Mouse (Mus musculus) NIH3T3 (cell line): ENCODE measurements at regions not wholly inside any gene's neighbourhood (a gene's known extent, or its start where the extent isn't known, plus 50 kb on each side); places are given as distances from the start of the nearest gene placed in this dataset.

Source experiments
- DNase-seq: peaks from one replicate; pipeline ENCODE4 v3.0.0-alpha.2; 2012; ENCODE audit warnings: low read depth

DNA sequence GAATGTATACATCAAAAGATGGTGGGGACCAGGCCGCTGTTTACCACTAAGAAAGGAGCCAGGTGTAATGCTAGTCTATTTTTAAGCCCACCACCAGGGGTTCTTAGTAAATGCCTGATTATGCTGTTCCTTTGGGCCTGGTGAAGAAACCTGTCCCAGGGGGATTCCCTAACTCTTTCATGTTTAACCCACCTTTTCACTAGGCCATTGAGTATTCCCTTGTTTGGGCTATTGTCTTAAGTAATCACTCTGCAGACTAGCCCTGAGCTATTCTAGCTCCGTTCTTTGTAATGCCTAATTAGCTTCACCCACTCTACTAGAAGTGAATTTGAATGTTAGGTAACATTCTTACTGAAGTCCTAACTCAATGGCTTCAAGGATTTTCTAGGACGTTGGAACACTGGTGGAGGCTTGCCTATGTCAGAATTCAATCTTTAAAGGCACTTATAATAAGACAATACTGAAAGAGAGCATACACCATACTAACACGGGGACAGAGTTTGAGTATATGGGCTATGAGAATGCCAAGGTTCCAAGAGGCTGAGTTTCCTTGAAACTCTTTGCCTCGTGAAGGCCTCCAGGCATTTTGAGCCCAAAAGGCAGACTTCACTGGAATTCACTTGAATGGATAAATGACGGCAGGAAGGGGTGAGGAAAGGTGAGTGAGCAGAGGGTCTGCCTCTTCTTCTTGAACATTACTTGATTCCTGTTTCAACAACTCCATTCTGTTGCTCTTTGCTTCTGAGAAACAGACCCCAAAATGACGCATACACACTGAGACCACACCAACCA lies 312.7 kb upstream of the Irx4 start:
- no peak for DNase-seq

DNA sequence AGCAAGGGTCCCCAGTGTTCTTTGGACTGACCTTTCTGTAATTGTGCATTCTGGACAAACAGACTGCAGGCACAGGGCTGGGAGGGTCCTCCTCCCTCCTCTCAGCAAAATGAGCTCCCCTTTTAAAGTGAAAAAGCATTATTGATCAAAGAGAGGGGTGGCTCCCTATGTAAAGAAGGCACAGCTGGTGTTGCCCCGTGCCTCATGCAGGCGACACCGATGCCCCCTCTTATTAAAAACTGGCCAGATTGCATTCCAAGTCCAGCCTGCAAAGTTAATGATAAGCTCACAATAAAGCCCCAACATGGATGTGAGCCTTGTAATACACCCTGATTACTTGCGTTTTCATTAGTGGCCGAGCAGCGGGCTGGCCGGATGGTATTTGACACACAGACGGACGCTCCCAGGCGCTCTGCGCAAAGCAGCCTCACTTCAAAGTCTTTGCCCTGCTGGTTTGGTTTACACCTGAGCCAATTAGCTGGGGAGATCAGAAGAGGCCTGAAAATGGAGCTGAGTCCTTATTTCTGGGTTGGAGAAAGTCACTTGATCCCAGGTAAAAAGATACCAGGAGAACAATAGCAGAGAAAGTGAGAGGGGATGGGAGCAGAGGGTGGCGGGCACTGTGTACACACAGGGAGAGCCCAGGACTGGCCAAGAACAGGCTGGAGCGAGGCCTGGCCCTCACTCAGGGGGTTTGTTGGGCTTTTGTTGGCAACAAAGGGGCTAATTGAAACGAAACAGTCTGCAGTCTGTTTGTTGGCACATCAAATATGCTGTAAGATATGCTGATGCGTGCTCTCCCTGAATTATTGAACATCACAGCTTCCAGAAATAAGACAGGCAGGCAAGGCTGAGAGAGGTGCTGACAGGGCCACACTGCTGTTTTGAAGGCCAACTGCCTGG lies 301.4 kb upstream of the Irx4 start:
- DNase-seq, result no peak

GRCm38 (mm10) chr13:72961291-72961690 lies 299.0 kb upstream of the Irx4 start:
- no peak for DNase-seq

- DNase-seq, result no peak
Observed at GRCm38 (mm10) chr13:72972165-72972564, 288.1 kb upstream of the Irx4 start.

DNA sequence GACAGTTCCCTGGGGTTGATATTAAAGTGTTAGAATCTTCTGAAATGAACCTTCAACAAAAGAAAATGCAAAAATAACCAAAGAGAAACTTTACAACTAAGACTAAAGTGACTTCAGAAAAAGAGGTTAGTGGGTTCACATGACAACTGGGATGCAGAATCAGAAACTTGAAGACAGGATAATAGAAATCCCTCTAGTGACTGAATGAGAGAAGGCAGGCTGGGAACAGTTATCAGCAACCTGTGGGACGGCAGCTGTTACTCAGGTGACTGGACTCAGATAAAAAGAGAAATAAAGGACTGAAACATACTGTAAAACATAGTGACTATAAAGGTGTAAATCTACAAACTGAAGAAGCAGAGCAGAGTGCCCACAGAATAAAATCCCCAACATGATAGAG lies 287.4 kb upstream of the Irx4 start:
- no peak for DNase-seq

GRCm38 (mm10) chr13:72977213-72977612 lies 283.1 kb upstream of the Irx4 start:
- no peak for DNase-seq

DNA sequence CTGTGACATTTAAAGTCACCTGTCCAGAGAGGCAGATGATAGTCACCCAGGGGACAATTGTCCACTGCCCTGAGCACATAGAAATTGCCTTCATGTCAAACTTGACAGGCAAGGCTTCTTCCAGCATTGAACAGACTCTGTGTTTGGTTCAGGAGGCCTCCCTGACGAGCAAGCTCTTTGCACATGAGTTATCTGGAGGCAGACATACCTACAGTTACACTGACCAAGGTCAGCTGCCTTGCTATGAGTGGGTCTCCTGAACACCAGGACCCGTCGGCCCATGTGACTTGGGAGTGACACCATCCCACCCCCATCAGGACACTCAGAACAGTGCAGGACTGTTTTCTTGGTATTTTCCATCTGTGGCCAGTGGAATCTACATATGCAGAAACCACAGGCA lies 282.3 kb upstream of the Irx4 start:
- no peak for DNase-seq

DNA sequence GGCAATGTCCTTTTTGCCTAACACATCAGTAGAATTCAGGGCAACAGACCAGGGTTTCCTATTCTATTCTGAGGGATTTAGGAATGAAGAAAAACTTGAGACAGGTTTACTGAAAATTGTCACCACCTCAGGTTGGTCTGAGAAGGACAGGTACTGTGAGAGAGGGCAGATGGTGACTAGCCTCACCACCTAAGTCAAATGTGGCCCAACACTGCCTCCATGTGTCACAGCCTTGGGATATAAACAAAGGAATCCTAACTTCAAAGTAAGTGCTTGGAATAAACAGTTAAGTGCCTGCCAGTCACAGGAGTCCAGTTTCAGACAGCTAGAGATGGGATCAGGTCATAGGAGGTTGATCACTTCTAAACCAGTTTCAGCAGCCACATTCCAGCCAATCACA lies 281.3 kb upstream of the Irx4 start:
- no peak for DNase-seq

DNA sequence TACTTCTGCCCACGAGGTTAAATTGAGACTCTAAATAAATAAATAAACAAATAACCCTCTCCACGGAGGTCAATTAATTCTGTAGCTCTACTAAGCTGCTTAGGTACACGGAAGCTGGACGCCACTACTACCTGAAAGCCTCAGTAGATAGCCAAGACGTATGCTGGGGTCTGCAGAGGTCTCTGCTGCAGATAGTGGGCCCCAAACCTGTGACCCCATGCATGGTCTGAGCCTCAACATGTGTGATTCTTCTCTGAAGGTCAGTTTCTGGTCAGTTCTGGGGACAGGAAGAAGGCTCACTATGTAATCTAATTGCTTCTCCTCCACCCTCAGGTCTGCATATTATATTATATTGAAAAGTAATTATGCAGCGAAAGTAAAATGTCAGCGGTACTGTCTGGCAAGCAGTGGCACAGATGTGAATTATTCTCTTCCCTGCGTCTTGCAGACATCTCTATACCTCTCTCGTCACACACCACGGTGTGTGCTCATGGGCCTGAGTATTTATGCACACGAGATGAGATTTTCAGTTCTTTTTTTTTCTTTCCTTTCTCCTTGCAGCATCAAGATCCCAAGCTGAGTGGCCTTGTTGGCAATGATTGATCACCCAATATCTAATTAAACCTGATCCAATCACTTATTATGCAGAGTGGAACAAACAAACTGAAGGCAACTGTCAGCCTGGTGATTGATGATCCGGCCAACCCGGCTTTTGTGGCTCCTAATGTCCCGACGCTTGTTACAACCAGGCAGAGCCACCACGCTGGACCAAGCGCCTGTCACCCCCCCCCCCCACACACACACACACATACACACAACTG lies 267.5 kb upstream of the Irx4 start:
- no peak for DNase-seq

DNA sequence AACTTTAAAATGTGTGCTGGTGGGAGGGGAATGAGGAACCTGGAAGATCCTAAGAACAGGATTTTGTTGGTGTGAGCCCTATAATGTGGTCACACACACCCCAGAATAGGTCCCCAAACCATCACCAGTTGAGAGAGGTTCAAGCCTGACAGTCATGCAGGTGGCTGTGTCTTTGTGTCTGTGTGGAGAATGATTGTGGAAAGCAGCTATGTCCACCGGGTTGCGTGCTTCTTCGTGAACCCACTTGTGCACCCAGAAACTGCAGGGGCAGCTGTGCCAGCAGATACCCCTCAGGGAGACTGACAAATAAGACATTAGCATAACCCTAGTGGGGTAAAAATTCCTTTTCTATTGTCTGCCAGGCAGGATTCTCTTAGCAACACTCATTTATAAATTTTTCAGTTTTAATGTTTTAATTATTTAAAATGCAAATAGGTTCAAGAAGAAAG lies 266.8 kb upstream of the Irx4 start:
- no peak for DNase-seq

DNA sequence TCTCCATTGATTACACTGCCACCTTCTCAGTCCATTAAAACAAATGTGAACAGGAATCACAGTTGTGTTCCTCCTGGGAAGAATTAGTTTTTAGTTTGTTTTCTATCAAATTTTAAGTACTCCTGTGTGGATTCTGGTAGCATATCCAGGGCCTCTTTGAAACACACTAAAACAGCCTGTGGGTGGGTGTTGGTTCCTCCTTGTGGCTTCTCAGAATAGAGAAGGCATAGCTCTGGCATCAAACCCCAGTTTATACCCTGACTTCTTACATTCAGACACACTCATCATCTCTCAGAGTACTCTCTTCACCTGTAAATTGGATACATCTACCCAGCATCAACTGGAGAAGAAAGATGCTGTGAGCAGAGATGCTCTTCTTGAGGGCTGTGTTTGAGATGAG lies 265.7 kb upstream of the Irx4 start:
- DNase-seq, result no peak

- no peak for DNase-seq
Observed at GRCm38 (mm10) chr13:73008856-73009546, 251.3 kb upstream of the Irx4 start.

- DNase-seq, result no peak
Observed at GRCm38 (mm10) chr13:73009547-73010475, 250.5 kb upstream of the Irx4 start.

GRCm38 (mm10) chr13:73019181-73019580 lies 241.1 kb upstream of the Irx4 start:
- DNase-seq, result no peak

DNA sequence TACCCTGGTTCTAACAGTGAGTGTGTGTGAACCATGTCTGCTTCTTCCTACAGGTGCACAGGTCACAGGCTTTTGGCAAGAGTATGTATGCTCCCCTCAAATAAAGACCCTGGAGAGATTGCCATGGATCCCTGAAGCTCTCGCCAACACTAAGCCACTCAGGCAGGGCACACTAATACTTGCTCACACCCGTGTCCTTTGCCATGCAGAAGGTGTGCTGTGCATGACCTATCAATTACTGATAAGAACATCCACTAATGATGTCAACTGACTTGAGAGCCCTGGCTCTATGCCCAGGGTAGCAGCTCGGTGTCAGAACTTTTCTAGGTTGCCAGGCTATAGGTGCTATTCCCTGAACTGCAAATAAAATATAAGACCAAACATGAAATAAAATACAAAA lies 229.1 kb upstream of the Irx4 start:
- DNase-seq, result no peak

- peak; percentile 72 for DNase-seq
Observed at GRCm38 (mm10) chr13:73033055-73033454, 227.2 kb upstream of the Irx4 start.

GRCm38 (mm10) chr13:73034065-73034831 lies 226.0 kb upstream of the Irx4 start:
- DNase-seq, result no peak

GRCm38 (mm10) chr13:73034886-73035285 lies 225.4 kb upstream of the Irx4 start:
- no peak for DNase-seq

GRCm38 (mm10) chr13:73035336-73035940 lies 224.8 kb upstream of the Irx4 start:
- no peak for DNase-seq
